Mouse (Mus musculus) embryonic facial prominence, embryonic 12.5 days (tissue): Measurements from ENCODE around the gene Rbm4. TPM values are rescaled to one million over a fixed set of nuclear protein-coding genes. Genes with fewer than 3 reads are reported as not detected.

Source experiments
- ATAC-seq: fragments of 200-750 bp; cut with Nextera tagmentation; 2 replicates; pipeline ENCODE4 v1.8.0; 2017; ENCODE audit not compliant: insufficient number of reproducible peaks, insufficient read depth, low FRiP score, low TSS enrichment
- H3K27ac ChIP-seq: fragments of 300-500 bp; sonication (generic); 2 replicates; pipeline ENCODE4 v1.5.1; 2016; ENCODE audit warnings: mild to moderate bottlenecking
- H3K27me3 ChIP-seq: fragments of 300-500 bp; sonication (generic); 2 replicates; pipeline ENCODE4 v1.6.1; 2016; ENCODE audit warnings: mild to moderate bottlenecking, moderate library complexity
- H3K36me3 ChIP-seq: fragments of 300-500 bp; sonication (generic); 2 replicates; pipeline ENCODE4 v1.6.1; 2016; ENCODE audit warnings: mild to moderate bottlenecking
- H3K4me1 ChIP-seq: fragments of 300-500 bp; sonication (generic); 2 replicates; pipeline ENCODE4 v1.6.1; 2016
- H3K4me2 ChIP-seq: fragments of 300-500 bp; sonication (generic); replicated peaks from 2 replicates; pipeline ENCODE4 v1.6.1; 2016; ENCODE audit warnings: mild to moderate bottlenecking, moderate library complexity
- H3K4me3 ChIP-seq: fragments of 300-500 bp; sonication (generic); 2 replicates; pipeline ENCODE4 v1.5.1; 2016; ENCODE audit warnings: mild to moderate bottlenecking
- H3K9ac ChIP-seq: fragments of 300-500 bp; sonication (generic); 2 replicates; pipeline ENCODE4 v1.6.1; 2016; ENCODE audit warnings: mild to moderate bottlenecking, moderate library complexity
- H3K9me3 ChIP-seq: fragments of 300-500 bp; sonication (generic); 2 replicates; pipeline ENCODE4 v1.6.1; 2016; ENCODE audit warnings: mild to moderate bottlenecking, moderate library complexity
- WGBS: fragments of 180-500 bp; shearing (Covaris S2); methylation state at CpG from one replicate; pipeline ENCODE4 v1.1.7; 2016; 5-methylcytosine and 5-hydroxymethylcytosine counted together
- polyA plus RNA-seq: library from polyadenylated mRNA; unstranded; fragments of >200 nt; fragmentation: Nextera tagmentation; extraction: Ambion mirVana; gene quantifications from 2 replicates; pipeline ENCODE4 v1.2.1, GENCODE M21; 2016

Rbm4 gene
- polyA plus RNA-seq, 1 experiment from 2014 or later: 89.3 TPM

GRCm38 (mm10) chr19:4739053-4739452 is 54.6 kb downstream of the Rbm4 start:
- H3K4me2 ChIP-seq: no peak overlapping the region
- H3K27me3 ChIP-seq: no peaks in the 10 kb centered on the region
- H3K9me3 ChIP-seq: no peaks in the 10 kb centered on the region
- 92% methylated on average over 11 of the region's 11 CpGs for WGBS
- no peak overlapping the region for H3K9ac ChIP-seq
- no peak for ATAC-seq
- no peak overlapping the region for H3K4me3 ChIP-seq
- no peaks in the 10 kb centered on the region for H3K4me1 ChIP-seq
- no peak overlapping the region for H3K27ac ChIP-seq
- H3K36me3 ChIP-seq: peaks cover 9% of the 10 kb centered on the region

DNA sequence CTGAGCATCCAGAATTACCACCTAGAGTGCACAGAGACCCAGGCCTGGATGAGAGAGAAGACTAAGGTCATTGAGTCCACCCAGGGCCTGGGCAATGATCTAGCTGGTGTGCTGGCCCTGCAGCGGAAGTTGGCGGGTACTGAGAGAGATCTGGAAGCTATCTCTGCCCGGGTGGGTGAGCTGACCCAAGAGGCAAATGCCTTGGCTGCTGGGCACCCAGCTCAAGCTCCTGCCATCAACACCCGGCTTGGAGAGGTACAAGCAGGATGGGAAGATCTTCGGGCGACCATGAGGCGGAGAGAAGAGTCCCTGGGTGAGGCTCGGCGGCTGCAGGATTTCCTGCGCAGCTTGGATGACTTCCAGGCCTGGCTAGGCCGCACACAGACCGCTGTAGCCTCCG is 55.8 kb downstream of the Rbm4 start:
- Histone ChIP-seq H3K4me2 (no peak overlapping the region), H3K27me3 (no peaks in the 10 kb centered on the region), H3K36me3 (peaks cover 6% of the 10 kb centered on the region), H3K4me1 (no peaks in the 10 kb centered on the region), H3K9me3 (no peaks in the 10 kb centered on the region), H3K4me3 (no peak overlapping the region), H3K9ac (no peak overlapping the region), H3K27ac (no peak overlapping the region)
- 87% methylated on average over 13 of the region's 13 CpGs for WGBS
- ATAC-seq: no peak

Other genes starting within 250 kb of the Rbm4 start
- gene Lrfn4, start 178.2 kb downstream of the Rbm4 start, polyA plus RNA-seq: 15.1 and 16.3 TPM in 2 replicates
- gene Rce1, start 168.3 kb downstream of the Rbm4 start, polyA plus RNA-seq: 64.6 and 67.9 TPM in 2 replicates
- 4.7 and 7.7 TPM in 2 replicates for gene Gm960, start 95.2 kb downstream of the Rbm4 start, polyA plus RNA-seq
- gene Sptbn2, start 82.7 kb downstream of the Rbm4 start, polyA plus RNA-seq: 5.2 and 6.1 TPM in 2 replicates
- 112 and 118 TPM in 2 replicates for gene Rbm4b, start 37.4 kb downstream of the Rbm4 start, polyA plus RNA-seq
- 34.2 and 45.1 TPM in 2 replicates for gene Gm21992, start 17.7 kb upstream of the Rbm4 start, polyA plus RNA-seq
- gene Rbm14, start 17.7 kb upstream of the Rbm4 start, polyA plus RNA-seq: 104 and 110 TPM in 2 replicates
- 53.8 and 57.3 TPM in 2 replicates for gene Ccs, start 45.4 kb upstream of the Rbm4 start, polyA plus RNA-seq
- gene Ccdc87, start 45.5 kb upstream of the Rbm4 start, polyA plus RNA-seq: 0.18 and 0.24 TPM in 2 replicates
- 37.6 and 45.1 TPM in 2 replicates for gene Ctsf, start 61.2 kb upstream of the Rbm4 start, polyA plus RNA-seq
- gene Actn3, start 84.0 kb upstream of the Rbm4 start, polyA plus RNA-seq: 6.0 and 6.8 TPM in 2 replicates
- gene Zdhhc24, start 84.8 kb upstream of the Rbm4 start, polyA plus RNA-seq: 12.0 and 12.1 TPM in 2 replicates
- gene Bbs1, start 112.7 kb upstream of the Rbm4 start, polyA plus RNA-seq: 5.6 and 5.7 TPM in 2 replicates
- gene Dpp3, start 134.4 kb upstream of the Rbm4 start, polyA plus RNA-seq: 144 and 147 TPM in 2 replicates
- gene Peli3, start 149.2 kb upstream of the Rbm4 start, polyA plus RNA-seq: 3.2 and 3.7 TPM in 2 replicates
- gene Mrpl11, start 168.2 kb upstream of the Rbm4 start, polyA plus RNA-seq: 141 and 142 TPM in 2 replicates
- 0.08 TPM in 1 of 2 replicates, not detected in the other for gene Npas4, start 196.4 kb upstream of the Rbm4 start, polyA plus RNA-seq
- 4.7 and 5.1 TPM in 2 replicates for gene Slc29a2, start 230.0 kb upstream of the Rbm4 start, polyA plus RNA-seq
- gene B4gat1, start 244.9 kb upstream of the Rbm4 start, polyA plus RNA-seq: 46.4 and 48.1 TPM in 2 replicates
- gene AC124502.3, start 245.0 kb upstream of the Rbm4 start, polyA plus RNA-seq: 3.5 and 4.7 TPM in 2 replicates
- 38.4 and 45.4 TPM in 2 replicates for gene Brms1, start 247.5 kb upstream of the Rbm4 start, polyA plus RNA-seq